Mouse (Mus musculus): ENCODE results near the gene Elp4. TPM values are rescaled to one million over a fixed set of nuclear protein-coding genes. Genes with fewer than 3 reads are reported as not detected.

Gene Elp4
- polyA plus RNA-seq, 1 experiment from 2014 or later = 15.7 TPM

- no peak overlapping the region for H3K9ac ChIP-seq
- no peak for ATAC-seq (ENCODE audit: insufficient read depth)
- peaks cover 15% of the 10 kb centered on the region for H3K4me1 ChIP-seq (replicated peaks)
- no peak overlapping the region for H3K27ac ChIP-seq (replicated peaks)
- H3K27me3 ChIP-seq = no peaks in the 10 kb centered on the region
- no peak overlapping the region for H3K4me2 ChIP-seq
- no peaks in the 10 kb centered on the region for H3K36me3 ChIP-seq (replicated peaks)
- no peak overlapping the region for H3K4me3 ChIP-seq (replicated peaks)
- H3K9me3 ChIP-seq (replicated peaks) = no peaks in the 10 kb centered on the region
These were observed 99.2 kb downstream of the Elp4 start for GRCm38 (mm10) chr2:105805210-105805609.

GRCm38 (mm10) chr2:105804506-105804905 lies 99.9 kb downstream of the Elp4 start:
- H3K27ac ChIP-seq (replicated peaks) = no peak overlapping the region
- 61% methylated on average over 10 of the region's 10 CpGs for WGBS (ENCODE audit: insufficient replicate concordance)
- H3K4me1 ChIP-seq (replicated peaks) = peaks cover 15% of the 10 kb centered on the region
- no peak overlapping the region for H3K4me3 ChIP-seq (replicated peaks)
- no peaks in the 10 kb centered on the region for H3K27me3 ChIP-seq
- H3K9me3 ChIP-seq (replicated peaks) = no peaks in the 10 kb centered on the region
- no peaks in the 10 kb centered on the region for H3K36me3 ChIP-seq (replicated peaks)
- no peak overlapping the region for H3K9ac ChIP-seq
- no peak overlapping the region for H3K4me2 ChIP-seq
- no peak for ATAC-seq (ENCODE audit: insufficient read depth)

DNA sequence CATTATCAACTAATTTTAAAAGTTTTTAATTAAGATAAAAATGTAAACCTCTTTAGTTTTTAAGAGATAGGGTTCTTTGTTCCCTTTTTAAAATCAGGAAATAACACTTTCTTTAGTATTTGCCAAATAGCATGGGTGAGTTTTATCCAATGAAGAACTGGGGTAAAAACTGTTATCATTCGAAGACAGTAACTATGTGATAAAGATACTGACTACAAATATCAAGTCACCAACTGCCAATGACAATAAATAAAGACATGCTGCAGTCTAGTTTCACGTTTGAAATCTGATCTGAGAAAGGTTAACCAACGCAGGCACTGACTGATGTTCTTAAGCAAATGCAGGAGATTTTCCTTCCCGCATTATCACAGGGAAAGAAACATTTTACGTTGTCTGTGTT lies 100.9 kb downstream of the Elp4 start:
- Histone ChIP-seq H3K36me3 (replicated peaks) (no peaks in the 10 kb centered on the region), H3K27me3 (no peaks in the 10 kb centered on the region), H3K4me1 (replicated peaks) (peaks cover 15% of the 10 kb centered on the region), H3K9me3 (replicated peaks) (no peaks in the 10 kb centered on the region), H3K4me2 (no peak overlapping the region), H3K9ac (no peak overlapping the region), H3K27ac (replicated peaks) (no peak overlapping the region), H3K4me3 (replicated peaks) (no peak overlapping the region)
- 20% methylated on average over 5 of the region's 5 CpGs for WGBS (ENCODE audit: insufficient replicate concordance)
- no peak for ATAC-seq (ENCODE audit: insufficient read depth)

DNA sequence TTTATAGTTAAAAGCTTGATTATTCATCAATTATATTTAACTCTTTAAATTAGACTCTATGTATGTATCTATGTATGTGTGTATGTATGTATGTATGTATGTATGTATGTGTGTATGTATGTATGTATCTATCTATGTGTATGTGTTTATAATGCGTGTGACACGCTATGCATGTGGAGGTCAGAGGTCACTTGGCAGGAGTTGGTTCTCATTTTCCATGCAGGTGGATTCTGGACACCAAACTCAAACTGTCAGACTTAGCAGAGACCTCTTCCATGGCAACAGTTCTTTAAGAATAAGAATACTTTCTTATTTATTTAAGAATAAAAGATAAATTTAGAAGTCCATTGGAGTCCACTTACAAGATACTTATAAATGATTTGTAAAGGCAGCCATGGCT lies 101.5 kb downstream of the Elp4 start:
- no peak overlapping the region for H3K4me3 ChIP-seq (replicated peaks)
- no peak overlapping the region for H3K27ac ChIP-seq (replicated peaks)
- no peaks in the 10 kb centered on the region for H3K27me3 ChIP-seq
- WGBS (ENCODE audit: insufficient replicate concordance) = 89% methylated on average over 2 of the region's 2 CpGs
- no peaks in the 10 kb centered on the region for H3K9me3 ChIP-seq (replicated peaks)
- no peak overlapping the region for H3K9ac ChIP-seq
- H3K4me1 ChIP-seq (replicated peaks) = peaks cover 15% of the 10 kb centered on the region
- H3K36me3 ChIP-seq (replicated peaks) = no peaks in the 10 kb centered on the region
- H3K4me2 ChIP-seq = no peak overlapping the region
- no peak for ATAC-seq (ENCODE audit: insufficient read depth)

- no peaks in the 10 kb centered on the region for H3K36me3 ChIP-seq (replicated peaks)
- H3K27me3 ChIP-seq = no peaks in the 10 kb centered on the region
- no peak overlapping the region for H3K27ac ChIP-seq (replicated peaks)
- no peak for ATAC-seq (ENCODE audit: insufficient read depth)
- H3K4me1 ChIP-seq (replicated peaks) = peaks cover 10% of the 10 kb centered on the region
- H3K4me2 ChIP-seq = no peak overlapping the region
- no peak overlapping the region for H3K9ac ChIP-seq
- H3K9me3 ChIP-seq (replicated peaks) = no peaks in the 10 kb centered on the region
- H3K4me3 ChIP-seq (replicated peaks) = no peak overlapping the region
- WGBS (ENCODE audit: insufficient replicate concordance) = 79% methylated on average over 6 of the region's 6 CpGs
These were observed 102.8 kb downstream of the Elp4 start for GRCm38 (mm10) chr2:105801536-105801935.

GRCm38 (mm10) chr2:105800694-105801093 lies 103.7 kb downstream of the Elp4 start:
- H3K9me3 ChIP-seq (replicated peaks) = no peaks in the 10 kb centered on the region
- H3K27me3 ChIP-seq = no peaks in the 10 kb centered on the region
- H3K4me3 ChIP-seq (replicated peaks) = no peak overlapping the region
- H3K27ac ChIP-seq (replicated peaks) = no peak overlapping the region
- no peak overlapping the region for H3K9ac ChIP-seq
- no peaks in the 10 kb centered on the region for H3K36me3 ChIP-seq (replicated peaks)
- ATAC-seq (ENCODE audit: insufficient read depth) = no peak
- peaks cover 2% of the 10 kb centered on the region; the same call in 1 of the 2 replicates for H3K4me1 ChIP-seq (replicated peaks)
- H3K4me2 ChIP-seq = no peak overlapping the region
- WGBS (ENCODE audit: insufficient replicate concordance) = 71% methylated on average over 1 of the region's 1 CpGs

DNA sequence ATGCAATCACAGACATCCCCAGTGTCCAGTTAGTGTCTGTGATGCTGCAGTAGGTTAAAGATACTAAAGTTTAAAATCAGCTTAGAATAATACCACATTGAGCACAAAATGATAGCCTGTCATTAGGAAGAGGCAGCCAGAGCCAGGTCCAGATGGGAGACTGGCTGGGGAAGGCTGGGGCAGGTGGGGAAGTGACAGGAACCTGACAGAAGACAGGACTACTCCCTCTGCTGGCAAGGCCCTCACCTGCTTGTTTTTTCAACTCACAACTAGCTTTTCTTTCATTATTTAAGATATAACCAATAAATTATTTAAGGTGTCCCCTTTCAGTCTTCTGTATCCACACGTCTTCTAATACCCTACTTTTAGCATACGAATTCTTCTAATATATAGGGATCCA lies 104.5 kb downstream of the Elp4 start:
- 70% methylated on average over 2 of the region's 2 CpGs for WGBS (ENCODE audit: insufficient replicate concordance)
- no peak overlapping the region for H3K4me3 ChIP-seq (replicated peaks)
- no peaks in the 10 kb centered on the region for H3K9me3 ChIP-seq (replicated peaks)
- H3K27ac ChIP-seq (replicated peaks) = no peak overlapping the region
- no peaks in the 10 kb centered on the region for H3K27me3 ChIP-seq
- no peak overlapping the region for H3K4me2 ChIP-seq
- H3K4me1 ChIP-seq (replicated peaks) = 0 out of 2 replicates have a peak, but pooled peaks cover 2% of the 10 kb centered on the region
- no peak overlapping the region for H3K9ac ChIP-seq
- H3K36me3 ChIP-seq (replicated peaks) = no peaks in the 10 kb centered on the region
- ATAC-seq (ENCODE audit: insufficient read depth) = no peak

DNA sequence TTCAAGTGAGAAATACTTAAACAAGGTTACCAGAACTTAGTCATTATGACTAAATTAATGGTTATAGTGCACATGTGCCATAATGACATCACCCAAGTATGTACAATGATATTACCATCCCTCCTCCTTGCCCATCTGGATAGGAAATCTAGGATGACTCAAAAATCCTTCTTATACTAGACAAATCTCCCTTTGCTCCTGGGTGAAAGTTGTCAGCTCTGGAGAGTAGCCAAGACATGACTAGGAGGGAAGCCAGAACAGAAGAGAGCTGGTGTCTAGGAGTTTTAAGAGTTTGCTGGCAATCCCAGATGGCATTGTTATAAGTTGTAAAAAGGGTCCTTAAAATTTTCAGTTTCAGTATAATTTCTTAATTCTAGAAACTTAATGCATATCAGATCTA lies 106.5 kb downstream of the Elp4 start:
- no peak overlapping the region for H3K27ac ChIP-seq (replicated peaks)
- no peak overlapping the region for H3K4me3 ChIP-seq (replicated peaks)
- no peaks in the 10 kb centered on the region for H3K9me3 ChIP-seq (replicated peaks)
- no peaks in the 10 kb centered on the region for H3K36me3 ChIP-seq (replicated peaks)
- no peaks in the 10 kb centered on the region for H3K4me1 ChIP-seq (replicated peaks)
- H3K27me3 ChIP-seq = no peaks in the 10 kb centered on the region
- no peak overlapping the region for H3K9ac ChIP-seq
- H3K4me2 ChIP-seq = no peak overlapping the region
- ATAC-seq (ENCODE audit: insufficient read depth) = no peak

DNA sequence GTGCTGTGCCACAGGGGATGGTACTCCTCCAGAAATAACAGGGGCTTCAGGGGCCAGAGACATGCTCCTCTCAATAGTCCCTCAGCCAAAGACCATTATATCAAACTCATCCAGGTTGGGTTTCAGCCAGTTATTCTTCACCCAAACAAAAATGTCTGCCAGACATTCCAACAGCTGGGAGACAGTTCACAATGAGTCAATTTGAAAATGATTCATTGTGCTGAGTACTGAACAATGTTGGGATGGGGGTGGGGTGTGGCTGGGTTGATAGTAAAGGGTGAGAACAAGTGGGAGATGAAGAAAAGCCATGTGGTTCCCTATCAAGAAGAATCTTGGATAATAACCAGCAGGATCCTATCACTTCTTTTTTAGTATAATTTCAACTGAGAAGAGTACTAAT lies 108.3 kb downstream of the Elp4 start:
- H3K4me2 ChIP-seq = no peak overlapping the region

GRCm38 (mm10) chr2:105792339-105793120 lies 111.8 kb downstream of the Elp4 start:
- Histone ChIP-seq H3K4me1 (replicated peaks) (no peaks in the 10 kb centered on the region), H3K36me3 (replicated peaks) (no peaks in the 10 kb centered on the region), H3K4me2 (no peak overlapping the region), H3K9me3 (replicated peaks) (no peaks in the 10 kb centered on the region), H3K4me3 (replicated peaks) (no peak overlapping the region), H3K9ac (no peak overlapping the region), H3K27ac (replicated peaks) (no peak overlapping the region), H3K27me3 (no peaks in the 10 kb centered on the region)
- 81% methylated on average over 12 of the region's 12 CpGs for WGBS (ENCODE audit: insufficient replicate concordance)
- no peak for ATAC-seq (ENCODE audit: insufficient read depth)

More for the DNA sequence above, 108.3 kb downstream of the Elp4 start:
- ATAC-seq (ENCODE audit: insufficient read depth) = no peak
- Histone ChIP-seq H3K36me3 (replicated peaks) (no peaks in the 10 kb centered on the region), H3K27me3 (no peaks in the 10 kb centered on the region), H3K4me1 (replicated peaks) (no peaks in the 10 kb centered on the region), H3K9me3 (replicated peaks) (no peaks in the 10 kb centered on the region), H3K27ac (replicated peaks) (no peak overlapping the region), H3K9ac (no peak overlapping the region), H3K4me3 (replicated peaks) (no peak overlapping the region)

GRCm38 (mm10) chr2:105789936-105790335 lies 114.4 kb downstream of the Elp4 start:
- no peak overlapping the region for H3K4me2 ChIP-seq
- no peak overlapping the region for H3K4me3 ChIP-seq (replicated peaks)
- no peaks in the 10 kb centered on the region for H3K27me3 ChIP-seq
- ATAC-seq (ENCODE audit: insufficient read depth) = no peak
- no peak overlapping the region for H3K9ac ChIP-seq
- no peaks in the 10 kb centered on the region for H3K36me3 ChIP-seq (replicated peaks)
- no peak overlapping the region for H3K27ac ChIP-seq (replicated peaks)
- WGBS (ENCODE audit: insufficient replicate concordance) = 83% methylated on average over 1 of the region's 1 CpGs
- H3K4me1 ChIP-seq (replicated peaks) = no peaks in the 10 kb centered on the region
- no peaks in the 10 kb centered on the region for H3K9me3 ChIP-seq (replicated peaks)

GRCm38 (mm10) chr2:105787726-105788125 lies 116.6 kb downstream of the Elp4 start:
- H3K27ac ChIP-seq (replicated peaks) = no peak overlapping the region
- H3K9me3 ChIP-seq (replicated peaks) = no peaks in the 10 kb centered on the region
- H3K9ac ChIP-seq = no peak overlapping the region
- H3K27me3 ChIP-seq = no peaks in the 10 kb centered on the region
- no peaks in the 10 kb centered on the region for H3K36me3 ChIP-seq (replicated peaks)
- ATAC-seq (ENCODE audit: insufficient read depth) = no peak
- WGBS (ENCODE audit: insufficient replicate concordance) = 70% methylated on average over 4 of the region's 4 CpGs
- H3K4me2 ChIP-seq = no peak overlapping the region
- H3K4me3 ChIP-seq (replicated peaks) = no peak overlapping the region
- H3K4me1 ChIP-seq (replicated peaks) = no peaks in the 10 kb centered on the region
